Mouse (Mus musculus) layer of hippocampus, adult 9-11 months (tissue): ENCODE measurements around the gene Trmt1.
"Not testable (repeated sequence)": the region's sequence is repeated elsewhere in the genome, so short reads cannot be mapped to it uniquely, and the experiment has no call there.

Source experiments
- DNase-seq: peaks from one replicate; pipeline ENCODE4 v3.0.0; 2022

Trmt1 gene

DNA sequence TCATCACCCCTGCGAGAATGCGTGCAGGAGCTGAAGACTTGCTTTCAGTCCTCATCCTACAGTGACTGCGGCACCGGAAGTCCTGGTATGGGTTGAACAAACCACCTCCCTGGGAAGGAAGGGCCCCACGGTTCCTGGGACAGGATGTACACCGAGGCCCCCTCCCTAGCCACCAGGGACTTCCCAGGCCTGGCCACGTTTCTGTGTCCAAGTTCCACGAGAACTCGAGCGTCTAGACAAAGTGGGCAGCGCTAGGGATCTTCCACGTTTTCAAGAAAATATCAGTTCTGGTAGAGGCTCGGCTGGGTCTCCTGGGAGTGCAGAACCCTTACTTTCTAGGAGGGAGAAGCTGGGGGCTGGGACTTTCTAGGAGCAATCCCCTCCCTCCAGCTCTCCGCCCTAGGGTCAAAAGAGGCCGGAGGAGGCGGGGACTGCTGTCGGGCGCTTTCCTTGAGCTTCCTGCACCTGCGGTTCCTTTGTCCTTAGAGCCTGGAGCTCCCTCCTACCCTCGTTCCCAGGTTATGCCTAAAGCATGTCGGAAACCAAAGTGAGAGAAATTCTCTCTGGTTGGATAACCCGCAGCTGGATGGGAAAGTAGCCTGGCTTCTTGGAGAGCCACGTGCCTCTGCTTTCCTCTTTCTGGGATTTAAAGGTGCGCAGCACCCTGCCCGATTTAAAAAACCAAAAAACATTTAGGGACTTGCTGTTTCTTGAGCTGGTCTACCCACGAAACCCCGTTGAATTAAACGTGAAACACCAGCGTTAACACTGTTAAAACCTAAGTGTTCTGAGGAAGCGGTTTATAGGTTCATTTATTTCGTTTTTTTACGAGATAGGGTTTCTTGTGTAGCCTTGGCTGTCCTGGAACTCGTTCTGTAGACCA is 25.9 kb upstream of the Trmt1 start:
- DNase-seq, result no peak

DNA sequence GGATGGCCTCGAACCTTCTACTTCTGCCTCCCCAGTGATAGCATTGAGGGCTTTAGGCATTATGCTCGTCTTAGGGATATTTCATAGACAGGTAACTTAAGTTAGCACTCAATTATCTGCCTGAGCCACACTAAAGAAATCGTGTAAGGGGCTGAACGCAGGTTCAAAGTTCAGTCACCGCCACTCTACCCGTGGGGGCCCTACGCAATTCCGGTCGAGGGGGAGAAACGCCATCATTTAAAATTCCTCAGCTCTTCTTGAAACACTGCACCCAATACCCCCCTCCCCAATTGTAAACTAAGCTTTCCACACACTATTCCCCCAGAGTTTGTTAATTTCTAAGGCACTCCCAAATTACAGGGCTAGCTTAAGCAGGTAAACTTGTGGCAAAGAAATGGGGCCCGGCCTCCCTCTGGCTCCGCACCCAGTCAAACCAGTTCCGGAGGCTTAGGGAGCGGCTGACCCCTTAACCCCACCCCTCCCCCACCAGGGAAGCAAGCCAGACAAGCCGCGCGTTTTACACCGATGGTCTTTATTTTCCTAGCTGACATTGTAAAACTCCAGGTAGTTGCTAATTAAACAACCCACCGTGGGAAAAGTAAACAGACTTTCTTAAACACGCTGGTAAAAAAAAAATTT is 25.2 kb upstream of the Trmt1 start:
- no peak for DNase-seq

DNA sequence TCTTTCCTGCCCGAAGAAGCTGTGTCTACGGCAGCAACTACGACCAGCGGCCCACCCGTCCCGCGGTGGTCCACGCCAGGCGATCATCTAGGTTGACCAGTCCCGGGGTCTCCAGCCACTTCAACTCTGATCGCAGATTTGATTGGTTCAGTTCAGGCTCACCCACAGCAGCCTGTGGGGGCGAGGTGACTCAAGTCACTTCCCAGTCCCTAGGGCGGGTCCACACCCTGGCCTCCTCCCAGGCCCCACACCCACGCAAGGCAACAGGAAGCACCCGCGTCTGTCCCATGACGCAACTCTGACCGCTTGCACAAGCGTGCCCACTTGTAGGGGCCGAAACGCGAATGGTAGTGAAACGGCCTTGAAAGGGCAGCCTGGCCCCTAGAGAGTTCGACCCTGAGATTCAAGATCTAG is 24.6 kb upstream of the Trmt1 start:
- peak; percentile 89 for DNase-seq

DNA sequence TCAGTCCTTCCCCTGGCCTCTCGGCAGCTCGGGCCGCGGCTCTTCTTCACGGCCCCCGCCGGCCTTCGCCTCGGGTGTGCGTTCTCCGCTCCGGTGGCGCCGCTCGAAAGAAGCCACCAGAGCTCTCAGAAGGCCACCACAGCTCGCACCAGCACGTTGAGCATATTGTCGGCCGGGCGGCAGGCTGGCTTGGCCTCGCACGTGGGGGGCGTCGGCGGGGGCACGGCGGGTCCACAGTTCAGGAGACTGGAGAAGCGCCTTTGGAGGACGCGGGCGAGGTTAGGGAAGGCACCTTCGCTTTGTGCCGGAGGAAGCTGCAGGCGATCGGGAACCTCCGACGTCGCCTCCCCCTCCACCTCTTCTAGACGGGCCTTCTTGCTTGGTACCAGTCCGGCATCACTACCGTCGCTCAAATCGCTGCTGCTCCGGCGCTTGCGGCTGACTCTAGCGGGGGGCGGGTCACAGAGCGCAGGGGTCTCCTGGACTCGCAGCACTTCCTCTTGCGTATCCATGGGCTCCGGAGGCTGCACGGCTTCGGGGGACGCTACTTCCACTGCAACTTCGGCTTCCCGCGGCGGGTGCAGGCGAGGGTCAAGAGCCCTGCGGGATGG is 24.0 kb upstream of the Trmt1 start:
- no peak for DNase-seq

DNA sequence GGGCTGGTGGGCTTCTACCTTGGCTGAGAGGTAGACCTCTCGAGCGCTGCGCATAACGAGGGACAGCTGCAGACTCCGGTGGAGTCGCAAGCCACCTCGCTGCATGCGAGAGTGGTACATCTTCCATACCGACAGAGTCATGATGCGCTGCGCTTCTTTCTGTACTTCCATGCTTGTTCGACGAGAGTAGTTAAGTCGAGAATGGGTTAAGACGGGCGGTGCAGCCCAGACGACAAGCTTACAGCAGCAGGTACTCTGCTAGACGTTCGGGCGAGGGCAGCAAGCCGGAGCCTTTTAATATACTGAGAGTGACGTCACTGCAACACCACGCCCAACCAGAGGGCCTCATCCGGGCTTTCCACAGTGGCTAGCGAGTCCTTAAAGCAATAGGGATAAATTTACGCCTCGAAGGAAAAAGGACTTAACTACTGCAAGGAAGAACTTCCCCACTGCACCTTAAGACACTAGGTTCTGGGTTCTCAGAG is 23.5 kb upstream of the Trmt1 start, which contains the start of gene Ier2:
TSS of gene Ier2 (minus strand) at position 272 of the 485 bp plus-strand sequence.
- peak; percentile 95 for DNase-seq

DNA sequence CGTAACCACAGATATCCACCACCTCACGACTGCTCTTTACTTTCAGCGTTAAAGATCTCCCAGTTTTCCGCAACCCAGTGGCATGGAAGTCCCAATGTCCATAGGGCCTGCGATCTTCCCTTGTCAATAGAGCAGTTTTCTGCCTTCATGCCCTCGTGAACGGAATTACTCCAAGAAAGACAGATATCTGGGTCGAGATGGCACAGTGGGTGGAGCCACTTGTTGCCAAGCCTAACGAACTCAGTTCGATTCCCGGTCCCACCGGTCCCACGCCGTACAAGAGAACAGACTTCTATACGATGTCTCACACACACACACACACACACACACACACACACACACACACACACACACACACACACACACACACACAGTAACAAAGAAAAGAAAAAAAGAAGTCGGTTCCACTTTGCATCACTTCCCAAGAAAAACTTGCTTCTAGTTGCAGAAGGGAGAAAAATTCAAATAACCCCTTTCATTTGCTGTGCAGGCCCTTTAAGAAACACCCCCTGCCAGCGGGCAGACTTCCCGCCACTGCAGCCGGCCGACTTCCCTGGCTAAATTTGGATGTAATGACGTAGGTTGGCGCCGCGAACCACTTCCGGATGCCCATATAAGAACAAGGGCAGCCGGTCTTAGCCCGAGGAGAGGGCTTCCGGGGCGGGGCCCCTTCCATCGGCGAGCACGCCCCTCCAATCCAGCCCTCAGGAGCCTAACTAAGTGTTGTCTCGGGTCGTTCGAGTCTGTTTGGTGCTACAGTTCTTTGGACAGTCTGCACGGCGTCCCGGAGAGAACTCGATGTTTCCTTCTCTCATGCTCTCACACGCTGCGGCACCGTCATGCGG is 22.4 kb upstream of the Trmt1 start:
- DNase-seq, result peak; percentile 97

DNA sequence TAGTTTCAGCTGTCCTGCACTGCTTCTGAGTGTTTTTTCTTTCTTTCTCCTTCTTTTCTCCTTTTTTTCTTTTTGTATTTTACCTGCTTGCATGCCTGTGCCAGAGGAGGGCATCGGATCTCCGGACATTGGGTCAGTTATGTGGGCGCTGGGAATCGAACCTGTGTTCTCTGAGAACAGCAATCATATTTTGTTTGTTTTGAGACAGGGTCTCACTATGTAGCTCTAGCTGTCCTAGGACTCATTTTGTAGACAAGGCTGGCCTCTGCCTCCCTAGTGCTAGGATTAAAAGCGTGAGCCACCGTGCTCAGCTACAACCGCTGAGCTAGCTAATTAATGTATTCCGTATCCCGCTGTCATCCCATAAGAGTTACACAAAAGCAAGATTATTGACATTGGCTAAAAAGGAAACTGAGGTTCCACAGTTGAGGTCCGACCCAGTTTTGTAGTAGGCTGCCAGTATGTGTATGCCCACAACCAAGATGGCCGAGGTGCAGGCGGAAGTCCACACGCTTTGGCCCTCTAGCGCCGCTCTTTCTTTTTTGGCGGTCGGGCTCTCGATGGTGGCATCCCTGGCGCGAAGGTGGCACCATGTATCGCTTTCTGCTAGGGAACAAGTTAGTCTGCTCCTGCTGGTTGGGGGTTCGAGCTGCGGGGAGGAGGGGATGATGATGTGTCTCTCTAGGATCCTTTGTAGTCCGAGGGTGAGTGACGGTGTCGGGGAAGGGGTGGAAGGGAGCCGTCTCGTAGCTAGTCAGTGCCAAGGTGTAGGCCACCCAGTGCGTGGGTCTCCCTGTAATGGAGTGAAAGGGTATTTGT is 21.3 kb upstream of the Trmt1 start:
- peak; percentile 90 for DNase-seq

DNA sequence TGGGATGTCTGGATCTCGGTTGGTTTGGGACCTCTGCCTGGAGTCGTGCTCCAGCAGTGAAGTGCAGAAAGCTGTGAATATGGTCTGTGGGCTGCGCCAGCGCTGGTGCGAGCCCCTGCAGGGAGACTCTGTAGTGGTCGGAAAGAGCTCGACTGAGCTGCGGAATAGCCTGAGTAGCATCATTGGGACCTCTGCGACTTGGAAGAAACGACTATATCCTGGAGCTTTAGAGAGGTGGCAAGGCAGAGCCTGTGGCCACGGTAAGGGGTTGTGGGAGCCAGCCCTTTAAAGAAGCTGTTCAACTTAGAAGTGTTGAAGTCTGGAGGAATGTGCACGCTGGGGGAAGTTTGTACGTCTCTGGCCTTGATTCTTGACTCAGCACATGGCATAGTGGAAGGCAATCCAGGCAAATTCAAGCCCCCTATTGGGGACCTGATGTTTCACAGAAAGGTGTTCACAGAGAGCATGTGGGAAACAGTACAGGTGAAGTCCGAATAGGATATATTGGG is 20.7 kb upstream of the Trmt1 start:
- peak; percentile 47 for DNase-seq

DNA sequence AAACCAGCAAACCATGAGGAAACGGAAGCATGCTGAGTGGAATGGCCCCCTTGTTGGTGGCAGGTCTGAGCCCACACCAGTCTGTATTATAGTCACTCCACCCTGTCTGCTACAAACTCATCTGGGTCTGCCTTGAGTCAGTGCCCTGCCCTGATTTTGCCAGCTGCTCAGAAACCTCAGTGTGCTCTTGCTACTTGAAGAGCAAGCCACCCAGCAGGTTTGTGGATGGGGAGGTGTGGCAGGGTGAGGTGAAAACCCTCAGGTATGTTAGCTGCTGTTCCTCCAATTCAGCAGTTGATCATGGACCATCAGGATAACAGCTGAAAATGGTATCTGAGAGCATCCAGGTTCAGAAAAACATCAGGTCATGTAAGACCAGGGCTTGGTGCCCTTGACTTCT is 18.0 kb upstream of the Trmt1 start:
- no peak for DNase-seq

DNA sequence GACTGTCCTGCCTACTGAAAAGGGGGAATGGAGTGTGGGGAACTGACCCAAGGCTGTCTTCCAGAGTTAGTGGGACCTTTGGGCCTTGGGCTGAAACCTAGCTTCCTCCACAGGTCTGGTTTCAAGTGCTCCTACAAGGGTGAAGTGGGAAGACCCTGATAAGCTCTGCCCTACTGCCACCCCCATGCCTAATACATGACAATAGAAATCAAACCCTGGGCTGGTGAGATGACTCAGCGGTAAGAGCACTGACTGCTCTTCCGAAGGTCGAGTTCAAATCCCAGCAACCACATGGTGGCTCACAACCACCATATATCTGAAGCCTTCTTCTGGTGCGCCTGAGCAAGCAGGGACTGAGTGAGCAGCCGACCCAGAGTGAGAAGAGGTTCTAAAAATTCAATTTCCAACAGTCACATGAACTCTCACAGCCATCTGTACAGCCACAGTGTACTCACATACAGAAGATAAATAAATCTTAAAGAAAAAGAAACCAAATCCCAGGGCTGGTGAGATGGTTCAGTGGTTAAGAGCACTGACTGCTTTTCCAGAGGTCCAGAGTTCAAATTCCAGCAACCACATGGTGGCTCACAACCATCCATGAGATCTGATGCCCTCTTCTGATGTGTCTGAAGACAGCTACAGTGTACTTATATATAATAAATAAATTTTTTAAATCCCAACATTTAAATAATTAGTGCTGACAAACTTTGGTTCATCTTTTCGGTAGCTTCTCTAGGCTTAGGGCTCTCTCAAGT is 17.2 kb upstream of the Trmt1 start:
- no peak for DNase-seq

DNA sequence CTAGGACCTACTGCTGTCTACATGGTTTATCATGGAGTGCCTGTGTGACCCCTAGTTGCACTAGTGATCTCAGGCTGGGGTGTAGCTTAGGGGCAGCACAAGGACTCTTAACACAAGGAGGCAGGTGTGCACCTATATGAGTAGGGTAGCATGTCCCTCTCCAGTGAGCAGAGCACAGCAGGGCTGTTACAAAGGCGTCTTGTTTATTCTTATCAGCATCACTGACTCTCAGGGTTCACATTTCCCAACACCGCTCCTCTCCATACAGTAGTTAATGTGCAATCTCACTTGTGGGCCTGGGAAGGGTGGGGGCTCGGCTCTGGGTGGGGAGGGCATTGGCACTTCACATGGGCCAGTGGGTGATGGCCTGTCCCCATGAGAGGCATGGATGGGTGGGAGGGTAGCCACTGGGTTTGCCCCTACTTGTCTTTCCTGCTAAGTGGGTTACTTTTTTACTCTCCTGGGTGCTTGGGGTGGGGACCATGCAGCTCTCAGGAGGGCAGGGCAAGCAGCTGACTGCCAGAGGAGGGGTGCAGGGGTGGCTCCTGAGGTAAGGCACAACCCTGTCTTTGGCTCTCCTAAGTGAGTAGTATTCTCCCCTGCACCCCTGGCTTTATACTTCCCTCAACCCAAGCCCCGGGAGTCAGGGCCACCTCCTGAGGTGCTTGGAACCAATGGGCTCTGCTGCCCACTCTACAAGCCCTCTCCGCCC is 15.7 kb upstream of the Trmt1 start:
- not testable (repeated sequence) for DNase-seq

DNA sequence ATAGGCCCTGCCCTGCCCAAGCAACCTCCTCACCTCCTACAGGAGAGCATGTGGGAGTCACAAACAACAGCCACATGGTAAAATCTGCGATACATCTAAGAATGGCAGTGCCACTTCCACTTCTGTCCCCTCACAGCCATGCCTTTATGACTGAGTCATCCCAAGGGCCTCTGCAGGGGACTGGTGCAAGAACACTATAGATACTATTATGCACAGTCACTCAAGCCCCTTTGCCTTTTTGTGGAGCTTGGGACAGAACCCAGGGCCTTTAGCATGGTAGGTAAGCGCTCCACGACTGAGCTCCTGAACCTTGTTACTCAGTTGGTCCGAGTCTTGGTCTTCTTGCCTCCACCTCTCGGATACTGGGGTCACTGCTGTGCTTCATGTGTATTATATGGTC is 8.8 kb upstream of the Trmt1 start:
- no peak for DNase-seq

DNA sequence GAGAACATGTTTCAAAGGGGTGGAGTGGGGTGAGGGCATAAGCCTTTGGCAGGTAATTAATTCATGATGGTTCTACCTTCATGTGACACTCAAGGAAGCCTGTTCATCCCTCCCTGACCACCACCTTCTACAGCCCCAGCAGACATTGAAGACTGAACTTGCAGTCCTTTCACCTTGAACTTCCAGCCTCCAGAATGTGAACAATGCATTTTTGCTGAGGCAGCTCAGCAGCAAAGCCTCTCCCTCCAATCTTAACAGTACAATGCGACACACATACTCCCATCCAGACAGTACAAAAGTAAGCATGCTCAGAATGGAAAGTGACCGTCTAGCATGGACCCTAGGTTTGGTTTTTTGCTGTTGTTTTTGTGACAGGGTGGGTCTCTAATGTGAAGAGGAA is 4.6 kb upstream of the Trmt1 start:
- no peak for DNase-seq

DNA sequence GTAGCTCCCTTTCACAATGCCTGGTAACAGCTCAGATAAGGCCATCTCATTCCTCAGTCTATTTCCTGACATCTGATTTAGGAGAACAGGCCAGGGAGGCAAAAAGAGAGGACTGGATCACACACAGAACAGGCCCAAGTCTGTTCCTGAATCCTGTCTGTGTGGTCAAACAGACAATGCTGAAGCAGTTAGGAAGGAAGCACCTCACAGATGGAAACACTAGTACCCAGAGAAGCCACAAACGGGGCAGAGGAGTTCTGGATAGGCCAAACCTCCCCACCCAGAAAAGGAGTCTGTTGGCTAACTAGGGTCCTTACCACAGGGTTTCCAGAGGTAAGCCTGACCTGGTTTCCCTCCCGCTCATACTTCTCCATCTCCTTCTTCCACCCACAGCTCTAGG is 3.9 kb upstream of the Trmt1 start:
- no peak for DNase-seq

DNA sequence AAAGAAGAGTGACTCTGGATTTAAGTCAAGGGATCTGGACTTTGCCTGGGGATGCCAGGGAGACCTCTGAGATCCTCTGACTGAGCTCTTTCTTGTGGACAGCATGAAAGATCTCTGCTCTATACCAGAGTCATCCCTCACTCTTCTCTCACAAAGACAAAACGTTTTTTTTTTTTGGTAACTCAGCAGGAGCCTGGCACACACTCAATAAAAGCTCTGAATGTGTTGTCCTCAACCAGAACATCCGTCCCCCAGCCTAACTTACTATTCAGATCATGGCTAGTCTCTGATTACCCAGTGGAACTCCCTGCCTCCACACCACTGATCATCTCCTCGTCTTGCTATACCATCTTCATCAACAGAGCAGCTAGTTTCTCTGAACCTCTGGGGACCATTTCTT is 1.6 kb upstream of the Trmt1 start:
- no peak for DNase-seq

DNA sequence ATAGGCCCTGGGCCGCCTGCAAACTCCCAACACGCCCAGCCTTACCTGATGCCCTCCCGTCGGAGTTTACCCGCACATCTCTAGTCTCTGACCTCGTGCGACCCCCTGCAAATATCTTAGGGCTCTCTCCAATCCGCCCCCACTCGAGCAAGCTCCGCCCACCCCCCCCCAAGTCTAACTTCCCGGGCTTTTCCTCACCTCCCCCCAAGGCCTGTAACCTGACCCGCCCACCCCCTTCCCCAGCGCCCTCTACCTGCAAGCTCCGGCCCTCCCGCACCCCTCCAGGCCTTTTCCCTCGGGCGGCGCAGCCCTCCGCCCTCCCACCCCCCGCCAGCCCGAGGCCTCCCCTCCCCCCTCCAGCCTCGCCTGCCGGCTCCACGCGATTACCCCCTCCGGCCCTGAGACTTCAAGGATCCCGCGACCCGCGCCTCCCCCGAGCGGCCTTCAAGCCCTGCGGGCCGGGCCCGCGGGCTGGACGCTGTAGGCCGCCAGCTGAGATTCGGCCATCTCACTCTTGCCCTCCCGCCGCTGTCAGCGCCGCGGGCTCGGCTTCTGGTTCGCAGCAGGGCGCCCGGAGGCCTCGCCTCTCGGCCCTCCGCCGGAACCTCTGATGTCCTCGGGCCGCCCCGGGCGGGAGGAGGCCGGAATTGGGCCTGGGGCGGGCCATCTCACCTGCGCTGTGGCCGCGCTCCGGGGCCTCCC is 1.0 kb downstream of the Trmt1 start:
- DNase-seq, result no peak

DNA sequence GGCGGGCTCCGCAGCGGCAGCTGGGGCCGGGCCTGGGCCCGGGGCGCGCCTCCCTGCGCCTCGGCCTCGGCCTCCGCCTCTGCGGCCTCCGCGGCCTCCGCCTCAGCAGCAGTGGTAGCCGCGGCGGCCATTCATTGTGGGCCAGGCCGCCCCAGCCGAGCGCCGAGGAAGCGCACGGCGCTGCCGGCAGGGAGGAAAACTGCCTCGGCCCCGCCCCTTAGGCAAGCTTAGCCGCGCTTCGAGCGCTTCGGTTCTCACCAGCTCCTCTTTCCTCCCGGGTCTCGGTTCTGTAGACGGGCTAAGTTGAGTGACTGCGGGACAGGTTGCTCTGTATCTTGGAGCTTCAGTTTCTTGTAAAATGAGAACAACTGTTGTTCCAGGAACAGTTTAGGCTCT is 1.6 kb downstream of the Trmt1 start, which contains the start of gene Nacc1:
TSS of gene Nacc1 (minus strand) at position 158 of the 396 bp plus-strand sequence.
- DNase-seq, result peak; percentile 84

DNA sequence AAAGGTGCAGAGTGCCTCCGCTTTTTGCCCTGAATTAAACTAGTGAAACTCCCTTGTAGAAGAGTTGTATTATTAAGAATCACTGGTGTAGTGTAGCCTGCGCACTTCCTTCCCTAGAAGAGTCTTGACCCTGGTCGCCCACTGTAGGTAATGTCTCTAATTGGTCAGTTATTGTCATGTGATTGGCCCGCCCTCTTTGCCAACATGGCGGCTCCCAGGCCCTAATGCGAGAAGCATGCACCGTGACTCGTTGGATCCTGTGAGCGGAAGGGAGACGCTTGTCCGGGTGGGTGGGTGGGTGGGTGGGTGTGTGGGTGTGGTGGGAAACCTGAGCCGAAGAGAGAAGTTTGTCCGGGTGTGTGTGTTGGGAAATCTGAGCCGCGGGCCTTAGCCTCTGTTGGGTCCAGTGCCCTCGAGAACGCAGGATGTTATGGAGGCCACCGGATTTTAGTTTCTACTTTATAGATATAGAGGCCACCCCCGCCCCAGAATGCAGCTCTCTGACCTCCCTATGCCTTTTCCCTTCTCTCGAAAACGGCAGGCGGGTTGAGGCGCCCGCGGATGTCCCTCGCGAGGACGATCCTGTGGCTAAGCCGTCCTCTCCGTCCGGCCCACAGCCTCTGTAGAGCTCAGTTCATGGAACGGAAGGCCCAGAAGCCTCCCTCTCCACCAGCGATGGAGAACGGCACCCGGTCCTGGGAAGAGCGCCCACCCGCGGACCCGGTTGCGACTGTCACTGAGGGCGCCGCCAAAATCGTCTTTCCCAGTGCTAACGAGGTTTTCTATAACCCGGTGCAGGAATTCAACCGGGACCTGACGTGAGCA is 3.2 kb downstream of the Trmt1 start:
- peak; percentile 92 for DNase-seq

DNA sequence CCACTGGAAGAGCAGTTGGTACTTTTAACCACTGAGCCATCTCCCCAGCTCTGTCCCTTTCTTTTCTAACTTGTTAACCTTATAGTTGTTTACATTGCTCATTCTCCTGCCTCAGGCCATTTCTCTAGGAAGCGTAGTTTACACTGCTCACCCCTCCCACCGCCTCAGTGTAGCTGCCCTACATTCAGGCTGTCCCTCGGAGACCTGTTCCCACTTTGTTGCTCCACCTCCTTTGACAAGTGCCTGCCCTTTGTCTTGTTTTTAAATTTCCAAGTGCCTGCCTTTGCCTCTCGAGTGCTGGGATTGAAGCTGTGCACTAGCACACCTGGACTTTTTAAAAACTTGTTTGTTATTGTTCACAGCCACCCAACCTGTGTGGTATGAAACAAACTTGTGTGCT is 7.2 kb downstream of the Trmt1 start:
- no peak for DNase-seq
